Mouse (Mus musculus): Measurements from ENCODE around the gene Robo4. TPM values are rescaled to one million over a fixed set of nuclear protein-coding genes. Genes with fewer than 3 reads are reported as not detected.

Gene Robo4
- polyA plus RNA-seq, 1 experiment: 5.8 TPM

- DNase-seq (ENCODE audit: extremely low spot score in 1 of 2, low spot score in 1 of 2): no peak
These were observed 50.7 kb downstream of the Robo4 start for GRCm38 (mm10) chr9:37452401-37452800.

GRCm38 (mm10) chr9:37453328-37453727 lies 51.6 kb downstream of the Robo4 start:
- DNase-seq (ENCODE audit: extremely low spot score in 1 of 2, low spot score in 1 of 2): no peak

DNA sequence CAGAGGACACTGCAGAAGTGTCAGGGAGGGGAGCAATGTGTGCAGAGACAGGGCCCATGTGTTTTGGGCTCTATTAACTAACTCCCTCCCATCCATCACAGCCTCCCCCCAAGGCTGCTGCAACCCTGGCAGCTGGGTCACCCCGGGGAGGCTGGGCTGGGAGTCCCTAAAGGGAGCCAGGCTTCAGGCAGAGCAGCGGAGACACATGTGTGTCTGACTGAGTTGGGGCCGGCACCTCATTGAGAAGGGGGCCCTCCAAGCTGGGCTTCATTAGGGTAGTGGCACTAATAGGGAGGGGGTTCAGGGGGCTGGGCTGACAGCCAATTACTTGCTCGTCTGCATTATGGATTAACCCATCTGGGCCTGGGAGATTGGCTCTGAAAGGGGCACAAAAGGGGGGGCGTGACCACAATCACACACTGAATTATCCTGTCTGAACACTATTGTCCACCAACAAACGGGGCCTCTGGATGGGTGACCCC lies 52.4 kb downstream of the Robo4 start:
- DNase-seq (ENCODE audit: extremely low spot score in 1 of 2, low spot score in 1 of 2): no peak

- no peak for DNase-seq (ENCODE audit: extremely low spot score in 1 of 2, low spot score in 1 of 2)
These were observed 53.3 kb downstream of the Robo4 start for GRCm38 (mm10) chr9:37454991-37455390.

DNA sequence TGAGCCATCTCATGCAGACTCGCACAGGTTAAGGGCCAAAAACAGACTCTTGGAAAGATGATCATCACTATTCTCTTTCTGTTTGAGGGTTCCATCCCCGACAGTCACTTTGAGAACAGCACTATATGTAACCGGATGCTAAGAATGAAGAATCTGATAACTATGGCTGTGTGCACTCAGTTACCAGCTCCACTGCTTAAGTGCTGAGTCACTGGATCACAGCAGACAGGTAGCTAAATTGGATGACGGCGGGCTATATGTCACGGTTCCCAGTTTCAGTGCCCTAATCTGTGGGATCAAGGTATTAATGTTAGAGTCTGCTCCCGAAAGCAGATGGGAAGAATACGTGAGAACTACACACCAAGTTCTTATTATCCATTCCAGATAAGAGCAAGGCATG lies 54.2 kb downstream of the Robo4 start:
- no peak for DNase-seq (ENCODE audit: extremely low spot score in 1 of 2, low spot score in 1 of 2)

GRCm38 (mm10) chr9:37456481-37456910 lies 54.8 kb downstream of the Robo4 start:
- DNase-seq (ENCODE audit: extremely low spot score in 1 of 2, low spot score in 1 of 2): peak in 1 of 2 experiments; percentile 63

- no peak for DNase-seq (ENCODE audit: extremely low spot score in 1 of 2, low spot score in 1 of 2)
These were observed 55.5 kb downstream of the Robo4 start for GRCm38 (mm10) chr9:37457151-37457550.

DNA sequence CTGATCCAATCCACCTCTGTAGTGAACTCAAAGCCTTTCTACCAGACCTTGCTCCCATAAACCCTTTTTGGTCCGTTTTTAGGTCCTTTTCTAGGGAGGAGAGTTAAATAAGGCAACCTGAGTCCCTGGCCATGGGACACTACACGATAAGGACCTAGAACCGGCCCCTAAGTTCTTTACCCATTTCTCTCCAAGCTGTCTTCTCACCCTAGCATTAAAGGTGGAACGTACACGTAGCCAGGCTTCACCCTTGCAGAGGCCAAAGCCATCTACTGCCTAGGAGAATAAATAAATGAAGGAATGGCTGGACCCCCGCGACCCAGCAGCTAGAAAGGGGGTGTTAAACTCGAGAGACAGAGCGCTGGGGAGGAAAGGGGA lies 58.0 kb downstream of the Robo4 start:
- DNase-seq (ENCODE audit: extremely low spot score in 1 of 2, low spot score in 1 of 2): no peak

DNA sequence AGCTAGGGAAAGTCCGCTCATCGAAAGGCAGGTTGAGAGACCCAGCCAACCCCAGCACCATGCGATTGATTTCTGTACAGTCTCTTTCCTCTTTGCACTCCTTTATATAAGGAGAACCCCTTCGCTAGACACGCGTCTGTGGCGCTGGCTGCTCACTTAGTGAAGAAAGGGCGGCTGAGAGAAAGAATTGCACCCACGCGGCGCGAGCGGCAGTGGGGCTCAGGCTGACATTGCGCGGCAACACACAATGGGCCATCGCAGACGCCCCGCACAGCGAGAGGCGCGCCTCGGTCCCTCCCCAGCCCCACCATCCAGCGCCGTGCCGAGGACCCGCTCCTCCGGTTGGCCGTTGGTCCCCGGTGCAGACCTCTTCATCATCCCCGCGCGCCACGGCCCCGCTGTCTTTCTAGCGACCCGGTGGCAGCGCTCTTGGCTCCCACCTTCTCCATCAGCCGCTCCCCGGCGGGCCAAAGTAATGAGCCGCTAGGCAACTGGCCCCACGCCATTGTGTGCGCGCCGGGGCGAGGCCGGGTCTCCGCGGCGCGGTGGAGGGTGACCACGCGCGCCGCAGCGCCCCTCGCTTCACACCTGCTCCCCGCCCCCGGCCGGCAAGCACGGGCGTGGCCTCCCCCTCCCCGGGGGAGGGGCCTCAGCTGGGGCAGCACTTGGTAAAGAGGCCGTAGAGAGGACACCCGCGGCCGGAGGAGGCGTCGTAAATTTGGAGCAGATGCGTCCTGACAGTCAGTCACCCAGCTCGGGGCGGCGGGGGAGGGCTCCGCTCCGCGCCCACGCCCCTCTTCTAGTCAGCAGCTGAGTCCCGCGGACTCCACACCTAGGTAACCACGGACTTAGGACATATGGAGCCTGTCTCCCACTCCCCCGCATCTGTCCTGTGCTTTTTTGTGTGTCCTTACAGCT lies 58.6 kb downstream of the Robo4 start:
- peak in 1 of 2 experiments; percentile 62 for DNase-seq (ENCODE audit: extremely low spot score in 1 of 2, low spot score in 1 of 2)

DNA sequence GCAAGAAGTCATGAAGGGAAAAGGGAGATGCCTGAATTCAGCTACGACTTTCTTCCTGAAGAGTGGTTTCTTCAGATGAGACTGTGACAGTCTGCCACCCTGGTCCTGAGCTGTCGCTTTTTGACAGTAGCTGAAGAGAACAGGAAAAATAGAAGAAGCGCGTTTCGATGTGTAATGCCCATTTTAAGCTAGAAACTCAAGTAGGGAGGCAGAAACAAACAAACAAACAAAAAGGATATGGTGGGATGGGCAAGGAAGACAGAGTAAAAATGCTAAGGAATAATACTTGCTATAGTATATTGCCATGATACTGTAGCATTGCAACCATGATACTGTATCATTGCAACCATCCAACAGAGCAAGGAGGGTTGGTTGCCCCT lies 59.3 kb downstream of the Robo4 start:
- DNase-seq (ENCODE audit: extremely low spot score in 1 of 2, low spot score in 1 of 2): no peak

GRCm38 (mm10) chr9:37461571-37461970 lies 59.9 kb downstream of the Robo4 start:
- DNase-seq (ENCODE audit: extremely low spot score in 1 of 2, low spot score in 1 of 2): no peak

DNA sequence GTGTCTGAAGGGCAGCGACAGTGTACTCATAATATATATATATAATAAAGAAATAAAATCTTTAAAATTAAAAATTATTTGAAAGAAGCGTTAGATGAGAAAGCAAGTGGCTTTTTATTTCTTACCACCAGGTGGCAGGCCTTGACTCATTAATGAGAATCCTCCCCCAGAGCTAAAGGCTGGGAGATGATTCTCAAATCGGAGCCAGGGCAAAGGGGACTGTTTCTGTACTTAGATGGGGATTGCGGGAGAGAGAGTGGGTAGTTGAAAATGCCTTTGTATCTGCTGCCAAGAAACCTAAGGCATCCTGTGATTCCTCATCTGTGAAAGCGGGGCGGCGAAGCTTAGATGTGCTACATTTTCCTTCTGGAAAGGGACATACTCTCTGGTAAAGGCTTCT lies 61.1 kb downstream of the Robo4 start:
- peak in 1 of 2 experiments; percentile 75 for DNase-seq (ENCODE audit: extremely low spot score in 1 of 2, low spot score in 1 of 2)

Other genes starting within 250 kb of the Robo4 start
- 9.0 TPM in 2 replicates for gene Tmem218, start 193.7 kb upstream of the Robo4 start, polyA plus RNA-seq (2012; rRNA removed)
- 2.7 and 3.1 TPM in 2 replicates for gene Slc37a2, start 146.2 kb upstream of the Robo4 start, polyA plus RNA-seq (2012; rRNA removed)
- gene Ccdc15, start 53.5 kb upstream of the Robo4 start, polyA plus RNA-seq (2012; rRNA removed): 1.6 and 1.8 TPM in 2 replicates
- gene Hepacam, start 34.5 kb upstream of the Robo4 start, polyA plus RNA-seq (2012; rRNA removed): 79.8 and 81.4 TPM in 2 replicates
- gene Robo3, start 31.3 kb downstream of the Robo4 start, polyA plus RNA-seq (2012; rRNA removed): 26.3 and 43.8 TPM in 2 replicates
- 33.9 and 35.2 TPM in 2 replicates for gene Msantd2, start 87.4 kb downstream of the Robo4 start, polyA plus RNA-seq (2012; rRNA removed)
- 28.9 and 31.3 TPM in 2 replicates for gene Esam, start 126.2 kb downstream of the Robo4 start, polyA plus RNA-seq (2012; rRNA removed)
- gene Vsig2, start 137.4 kb downstream of the Robo4 start, polyA plus RNA-seq (2012; rRNA removed): 6.0 and 6.4 TPM in 2 replicates
- 1,218 and 1,912 TPM in 2 replicates for gene Nrgn, start 151.0 kb downstream of the Robo4 start, polyA plus RNA-seq (2012; rRNA removed)
- 14.2 and 14.5 TPM in 2 replicates for gene Siae, start 153.8 kb downstream of the Robo4 start, polyA plus RNA-seq (2012; rRNA removed)
- gene Spa17, start 211.8 kb downstream of the Robo4 start, polyA plus RNA-seq (2012; rRNA removed): 6.7 and 7.1 TPM in 2 replicates